Mouse (Mus musculus) layer of hippocampus, adult 11-12 months (tissue): ENCODE measurements at regions not wholly inside any gene's neighbourhood (a gene's known extent, or its start where the extent isn't known, plus 50 kb on each side); places are given as distances from the start of the nearest gene placed in this dataset.

ENCODE experiments used
- DNase-seq: peaks from one replicate; pipeline ENCODE4 v3.0.0; 2022; ENCODE audit warnings: low spot score

GRCm38 (mm10) chr12:56275556-56276242 is 70.0 kb downstream of the Mbip start:
- peak; percentile 25 for DNase-seq

GRCm38 (mm10) chr12:56265049-56265448 is 80.6 kb downstream of the Mbip start:
- no peak for DNase-seq

GRCm38 (mm10) chr12:56261471-56261870 is 84.2 kb downstream of the Mbip start:
- no peak for DNase-seq

- DNase-seq = peak; percentile 11
These were observed 87.2 kb downstream of the Mbip start for GRCm38 (mm10) chr12:56258401-56259050.

- no peak for DNase-seq
These were observed 89.3 kb downstream of the Mbip start for GRCm38 (mm10) chr12:56256243-56256881.

- no peak for DNase-seq
These were observed 92.9 kb downstream of the Mbip start for GRCm38 (mm10) chr12:56252612-56253444.

- DNase-seq = no peak
These were observed 95.4 kb downstream of the Mbip start for GRCm38 (mm10) chr12:56250262-56250661.

GRCm38 (mm10) chr12:56246406-56246805 is 99.3 kb downstream of the Mbip start:
- DNase-seq = no peak

GRCm38 (mm10) chr12:56242803-56243202 is 102.9 kb downstream of the Mbip start:
- no peak for DNase-seq

GRCm38 (mm10) chr12:56241735-56242134 is 104.0 kb downstream of the Mbip start:
- DNase-seq = peak; percentile 70

GRCm38 (mm10) chr12:56240206-56240605 is 105.5 kb downstream of the Mbip start:
- no peak for DNase-seq

GRCm38 (mm10) chr12:56234571-56234970 is 111.1 kb downstream of the Mbip start:
- peak; percentile 22 for DNase-seq

GRCm38 (mm10) chr12:56233209-56233608 is 112.5 kb downstream of the Mbip start:
- DNase-seq = no peak

- DNase-seq = no peak
These were observed 121.4 kb downstream of the Mbip start for GRCm38 (mm10) chr12:56224142-56224895.

GRCm38 (mm10) chr12:56193524-56193923 is 152.2 kb downstream of the Mbip start:
- DNase-seq = no peak

GRCm38 (mm10) chr12:56189562-56189961 is 156.1 kb downstream of the Mbip start:
- DNase-seq = no peak

- no peak for DNase-seq
These were observed 185.0 kb downstream of the Mbip start for GRCm38 (mm10) chr12:56160736-56161135.

GRCm38 (mm10) chr12:56144359-56144758 is 201.3 kb downstream of the Mbip start:
- DNase-seq = no peak

- DNase-seq = no peak
These were observed 201.9 kb downstream of the Mbip start for GRCm38 (mm10) chr12:56143789-56144188.

GRCm38 (mm10) chr12:56114446-56114845 is 231.2 kb downstream of the Mbip start:
- no peak for DNase-seq

- DNase-seq = no peak
These were observed 245.3 kb downstream of the Brms1l start for GRCm38 (mm10) chr12:56081406-56081805.

GRCm38 (mm10) chr12:56064183-56064582 is 228.1 kb downstream of the Brms1l start:
- no peak for DNase-seq
